Mouse (Mus musculus) hindbrain, embryonic 10.5 days (tissue): ENCODE measurements around the gene Rbms3. TPM values are rescaled to one million over a fixed set of nuclear protein-coding genes. Genes with fewer than 3 reads are reported as not detected.

Source experiments
- DNase-seq: peaks from one replicate; pipeline ENCODE4 v3.0.0-alpha.2; 2017; ENCODE audit warnings: low spot score
- H3K27ac ChIP-seq: fragments of 300-500 bp; sonication (generic); 2 replicates; pipeline ENCODE4 v1.5.1; 2016; ENCODE audit warnings: mild to moderate bottlenecking, moderate library complexity
- H3K27me3 ChIP-seq: fragments of 300-500 bp; sonication (generic); 2 replicates; pipeline ENCODE4 v1.6.1; 2016; ENCODE audit warnings: mild to moderate bottlenecking; ENCODE audit not compliant: poor library complexity, insufficient read depth, severe bottlenecking
- H3K36me3 ChIP-seq: fragments of 300-500 bp; sonication (generic); 2 replicates; pipeline ENCODE4 v1.6.1; 2016; ENCODE audit warnings: mild to moderate bottlenecking, moderate library complexity
- H3K4me1 ChIP-seq: fragments of 300-500 bp; sonication (generic); replicated peaks from 2 replicates; pipeline ENCODE4 v1.6.1; 2016; ENCODE audit warnings: mild to moderate bottlenecking
- H3K4me3 ChIP-seq: fragments of 300-500 bp; sonication (generic); 2 replicates; pipeline ENCODE4 v1.5.1; 2016; ENCODE audit warnings: mild to moderate bottlenecking, moderate library complexity
- H3K9me3 ChIP-seq: fragments of 300-500 bp; sonication (generic); 2 replicates; pipeline ENCODE4 v1.6.1; 2016; ENCODE audit warnings: mild to moderate bottlenecking, moderate library complexity
- WGBS: fragments of 180-500 bp; shearing (Covaris S2); methylation state at CpG from one replicate; pipeline ENCODE4 v1.1.7; 2016; 5-methylcytosine and 5-hydroxymethylcytosine counted together
- polyA plus RNA-seq: library from polyadenylated mRNA; unstranded; fragments of >200 nt; fragmentation: Nextera tagmentation; extraction: Ambion mirVana; gene quantifications from 2 replicates; pipeline ENCODE4 v1.2.1, GENCODE M21; 2016

The Rbms3 gene
- polyA plus RNA-seq, 1 experiment from 2014 or later = 22.1 TPM

- H3K27ac ChIP-seq = peak overlapping the region; percentile 51; the same call in 1 of the 2 replicates
- no peak overlapping the region for H3K4me3 ChIP-seq
- WGBS = 25% methylated on average over 5 of the region's 5 CpGs
- H3K27me3 ChIP-seq = peaks cover 2% of the 10 kb centered on the region; the same call in 1 of the 2 replicates
- H3K36me3 ChIP-seq = no peaks in the 10 kb centered on the region
- peak; percentile 7 for DNase-seq
- H3K9me3 ChIP-seq = no peaks in the 10 kb centered on the region
- peaks cover 36% of the 10 kb centered on the region for H3K4me1 ChIP-seq
Measured at GRCm38 (mm10) chr9:117361431-117361830, 268.3 kb downstream of the Rbms3 start.

- H3K27me3 ChIP-seq = peaks cover 2% of the 10 kb centered on the region; the same call in 1 of the 2 replicates
- 12% methylated on average over 9 of the region's 9 CpGs for WGBS
- H3K4me3 ChIP-seq = no peak overlapping the region
- H3K36me3 ChIP-seq = no peaks in the 10 kb centered on the region
- peaks cover 33% of the 10 kb centered on the region for H3K4me1 ChIP-seq
- H3K27ac ChIP-seq = peak overlapping the region; percentile 78
- DNase-seq = peak; percentile 89
- no peaks in the 10 kb centered on the region for H3K9me3 ChIP-seq
Measured at GRCm38 (mm10) chr9:117356764-117357442, 272.8 kb downstream of the Rbms3 start.

GRCm38 (mm10) chr9:117355501-117355900, 274.2 kb downstream of the Rbms3 start:
- Histone ChIP-seq H3K27ac (no peak overlapping the region), H3K9me3 (no peaks in the 10 kb centered on the region), H3K4me3 (no peak overlapping the region), H3K27me3 (peaks cover 2% of the 10 kb centered on the region; the same call in 1 of the 2 replicates), H3K36me3 (no peaks in the 10 kb centered on the region), H3K4me1 (peaks cover 25% of the 10 kb centered on the region)
- 66% methylated on average over 5 of the region's 5 CpGs for WGBS
- no peak for DNase-seq

DNA sequence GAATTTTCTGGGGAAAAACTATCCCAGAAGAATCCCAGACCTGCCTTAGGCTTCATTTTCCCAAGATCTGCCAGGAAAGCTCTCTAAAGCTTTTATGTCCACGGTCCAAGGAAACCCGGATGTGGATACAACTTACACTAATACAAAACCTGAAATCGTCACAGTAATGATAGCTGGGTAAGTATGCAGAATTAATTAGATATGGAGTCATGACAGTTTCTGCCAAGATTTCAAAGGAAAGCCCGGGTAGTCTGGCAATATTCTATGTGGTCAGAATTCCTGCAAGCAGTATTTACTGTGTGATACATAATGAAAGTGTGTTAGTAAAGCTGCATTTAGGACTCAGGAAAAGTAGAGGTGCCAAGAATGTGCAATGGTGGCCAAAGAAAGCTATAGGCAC, 287.4 kb downstream of the Rbms3 start:
- 88% methylated on average over 4 of the region's 4 CpGs for WGBS
- H3K9me3 ChIP-seq = no peaks in the 10 kb centered on the region

GRCm38 (mm10) chr9:117330681-117331080, 299.0 kb downstream of the Rbms3 start:
- Histone ChIP-seq H3K27ac (no peak overlapping the region), H3K27me3 (no peaks in the 10 kb centered on the region), H3K4me3 (no peak overlapping the region), H3K4me1 (no peaks in the 10 kb centered on the region), H3K36me3 (no peaks in the 10 kb centered on the region), H3K9me3 (no peaks in the 10 kb centered on the region)
- 93% methylated on average over 5 of the region's 5 CpGs for WGBS
- no peak for DNase-seq

More for the DNA sequence above, 287.4 kb downstream of the Rbms3 start:
- DNase-seq = no peak
- H3K4me3 ChIP-seq = no peak overlapping the region
- no peaks in the 10 kb centered on the region for H3K4me1 ChIP-seq
- H3K27ac ChIP-seq = no peak overlapping the region
- H3K36me3 ChIP-seq = no peaks in the 10 kb centered on the region
- H3K27me3 ChIP-seq = no peaks in the 10 kb centered on the region

- DNase-seq = no peak
- Histone ChIP-seq H3K27ac (no peak overlapping the region; the same call in 1 of the 2 replicates), H3K27me3 (no peaks in the 10 kb centered on the region), H3K36me3 (no peaks in the 10 kb centered on the region), H3K4me3 (no peak overlapping the region), H3K9me3 (no peaks in the 10 kb centered on the region), H3K4me1 (0 out of 2 replicates have a peak, but pooled peaks cover 6% of the 10 kb centered on the region)
- 90% methylated on average over 3 of the region's 3 CpGs for WGBS
Measured at GRCm38 (mm10) chr9:117319271-117319670, 310.4 kb downstream of the Rbms3 start.

- no peaks in the 10 kb centered on the region for H3K27me3 ChIP-seq
- H3K36me3 ChIP-seq = no peaks in the 10 kb centered on the region
- 69% methylated on average over 4 of the region's 4 CpGs for WGBS
- no peak overlapping the region for H3K27ac ChIP-seq
- 0 out of 2 replicates have a peak, but pooled peaks cover 6% of the 10 kb centered on the region for H3K4me1 ChIP-seq
- no peaks in the 10 kb centered on the region for H3K9me3 ChIP-seq
- H3K4me3 ChIP-seq = no peak overlapping the region
- DNase-seq = no peak
Measured at GRCm38 (mm10) chr9:117318461-117318860, 311.3 kb downstream of the Rbms3 start.

- Histone ChIP-seq H3K4me3 (no peak overlapping the region), H3K27me3 (no peaks in the 10 kb centered on the region), H3K27ac (no peak overlapping the region), H3K9me3 (no peaks in the 10 kb centered on the region), H3K36me3 (no peaks in the 10 kb centered on the region), H3K4me1 (0 out of 2 replicates have a peak, but pooled peaks cover 6% of the 10 kb centered on the region)
- no peak for DNase-seq
- 91% methylated on average over 7 of the region's 7 CpGs for WGBS
Measured at GRCm38 (mm10) chr9:117317251-117317650, 312.5 kb downstream of the Rbms3 start.

GRCm38 (mm10) chr9:117313642-117314041, 316.1 kb downstream of the Rbms3 start:
- Histone ChIP-seq H3K4me1 (no peaks in the 10 kb centered on the region), H3K27me3 (no peaks in the 10 kb centered on the region), H3K27ac (no peak overlapping the region), H3K9me3 (peaks cover 8% of the 10 kb centered on the region; the same call in 1 of the 2 replicates), H3K36me3 (no peaks in the 10 kb centered on the region), H3K4me3 (no peak overlapping the region)
- WGBS = 87% methylated on average over 11 of the region's 11 CpGs
- DNase-seq = no peak

GRCm38 (mm10) chr9:117309809-117310208, 319.9 kb downstream of the Rbms3 start:
- peaks cover 8% of the 10 kb centered on the region; the same call in 1 of the 2 replicates for H3K9me3 ChIP-seq
- H3K36me3 ChIP-seq = no peaks in the 10 kb centered on the region
- no peak for DNase-seq
- no peaks in the 10 kb centered on the region for H3K27me3 ChIP-seq
- no peaks in the 10 kb centered on the region for H3K4me1 ChIP-seq
- no peak overlapping the region for H3K4me3 ChIP-seq
- H3K27ac ChIP-seq = no peak overlapping the region

GRCm38 (mm10) chr9:117298991-117299390, 330.7 kb downstream of the Rbms3 start:
- 84% methylated on average over 7 of the region's 7 CpGs for WGBS
- Histone ChIP-seq H3K27me3 (no peaks in the 10 kb centered on the region), H3K4me3 (no peak overlapping the region)

DNA sequence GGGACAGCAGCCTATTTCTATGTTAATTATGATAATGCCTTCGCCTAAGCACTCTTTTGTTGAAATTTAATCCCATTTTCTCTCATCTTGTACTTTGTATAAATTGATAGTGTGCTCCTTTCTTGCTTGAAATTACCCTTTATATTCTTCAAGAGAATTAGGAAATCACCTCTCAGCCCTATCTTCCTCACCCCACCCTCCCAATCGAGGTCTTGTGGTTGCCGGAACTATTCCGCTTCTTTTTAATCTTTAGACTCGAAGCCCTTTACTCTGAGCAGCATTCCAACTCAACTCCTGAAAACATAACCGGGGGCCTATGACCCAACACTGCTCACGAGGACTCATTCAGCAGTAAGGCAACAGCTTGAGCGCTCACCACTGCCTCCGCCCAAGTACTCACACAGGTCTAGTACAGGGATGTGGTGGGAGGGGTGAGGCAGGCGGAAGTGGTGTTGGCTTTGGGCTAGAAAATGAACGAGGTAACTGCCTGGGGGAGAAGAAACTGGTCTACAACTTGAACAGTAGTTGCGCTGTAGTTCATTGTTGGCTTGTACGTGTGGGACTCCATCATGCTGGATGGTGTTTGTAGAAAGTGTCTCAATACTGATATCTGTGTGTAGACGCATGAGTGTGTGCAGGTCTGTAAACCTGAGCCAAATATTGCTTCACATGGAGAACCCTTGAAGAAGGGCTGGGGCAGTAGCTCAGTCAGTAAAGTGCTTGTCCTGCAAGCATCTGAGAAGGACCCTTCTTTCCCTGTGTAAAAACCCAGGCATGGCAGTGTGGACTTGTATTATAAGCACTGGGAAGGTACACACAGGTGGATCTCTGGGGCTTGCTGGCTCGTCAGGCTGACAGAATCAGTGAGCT, 331.8 kb downstream of the Rbms3 start:
- 43% methylated on average over 15 of the region's 15 CpGs for WGBS
- Histone ChIP-seq H3K4me3 (no peak overlapping the region), H3K4me1 (peaks cover 3% of the 10 kb centered on the region), H3K27me3 (no peaks in the 10 kb centered on the region), H3K36me3 (no peaks in the 10 kb centered on the region), H3K9me3 (no peaks in the 10 kb centered on the region), H3K27ac (no peak overlapping the region)
- no peak for DNase-seq

More at GRCm38 (mm10) chr9:117298991-117299390, 330.7 kb downstream of the Rbms3 start:
- Histone ChIP-seq H3K9me3 (no peaks in the 10 kb centered on the region), H3K4me1 (peaks cover 3% of the 10 kb centered on the region), H3K36me3 (no peaks in the 10 kb centered on the region), H3K27ac (no peak overlapping the region)
- no peak for DNase-seq
